Mouse (Mus musculus): ENCODE measurements at regions not wholly inside any gene's neighbourhood (a gene's known extent, or its start where the extent isn't known, plus 50 kb on each side); places are given as distances from the start of the nearest gene placed in this dataset.

GRCm38 (mm10) chr2:138640654-138641053, 384.3 kb downstream of the Btbd3 start:
- no peak for DNase-seq (ENCODE audit: inconsistent age in 2 of 2, low spot score in 1 of 2)

DNA sequence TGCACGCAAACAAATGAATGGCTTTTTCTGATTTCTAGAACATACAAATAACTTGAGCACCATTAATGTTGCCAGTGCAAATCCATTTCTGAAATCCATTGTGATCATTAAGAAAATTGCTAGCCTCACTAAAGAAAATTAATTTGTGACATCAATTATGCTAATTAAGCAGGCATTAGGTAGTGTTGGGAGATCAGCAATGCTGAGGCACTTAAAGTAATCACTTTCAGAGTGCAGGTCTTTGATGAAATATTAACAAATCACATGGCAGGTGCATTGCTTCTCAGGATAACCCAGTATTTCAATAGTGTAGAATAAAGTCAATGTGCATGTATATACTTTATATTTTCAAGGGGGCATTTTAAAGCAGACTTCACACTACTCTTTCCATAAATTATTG, 385.0 kb downstream of the Btbd3 start:
- no peak for DNase-seq (ENCODE audit: inconsistent age in 2 of 2, low spot score in 1 of 2)

DNA sequence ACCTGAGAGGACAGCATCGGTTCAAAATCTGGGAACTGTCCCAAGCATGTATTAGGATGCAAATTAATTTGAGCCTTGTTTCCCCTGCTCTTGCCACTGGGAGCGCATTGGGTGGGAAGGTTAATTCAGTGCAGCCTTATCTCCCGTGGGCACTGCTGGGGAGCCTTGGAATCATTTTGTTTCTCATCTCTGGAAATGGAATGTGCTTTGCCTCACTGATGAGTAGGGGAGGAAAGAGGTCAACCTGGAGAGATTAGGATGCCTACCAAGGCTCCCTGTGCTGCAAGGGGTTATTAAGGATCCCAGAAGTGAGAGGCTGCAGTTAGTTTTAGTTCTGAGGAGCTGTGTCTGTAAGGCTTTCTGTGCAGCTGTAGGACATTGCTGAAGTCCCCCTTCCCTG, 392.3 kb downstream of the Btbd3 start:
- no peak for DNase-seq (ENCODE audit: inconsistent age in 2 of 2, low spot score in 1 of 2)

DNA sequence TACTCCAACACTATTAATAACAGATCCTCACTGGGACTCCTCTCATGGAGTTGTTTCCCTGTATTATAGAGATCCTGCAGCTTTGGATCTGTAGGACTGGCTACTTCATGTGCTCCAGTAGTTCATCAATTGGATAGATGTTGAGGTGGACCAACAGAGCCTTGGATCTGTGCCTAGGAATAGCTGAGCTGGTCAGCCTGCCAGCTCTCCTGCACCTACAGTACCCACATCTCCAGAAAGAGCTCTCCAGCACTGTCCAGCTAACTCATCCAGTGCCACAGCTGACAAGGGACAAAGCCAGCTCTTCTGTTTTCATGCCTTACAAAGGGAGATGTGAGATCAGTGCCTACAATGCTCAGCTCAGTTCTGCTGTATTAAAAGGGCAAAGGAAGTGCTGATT, 403.0 kb downstream of the Btbd3 start:
- peak in 1 of 2 experiments; percentile 19 for DNase-seq (ENCODE audit: inconsistent age in 2 of 2, low spot score in 1 of 2)

DNA sequence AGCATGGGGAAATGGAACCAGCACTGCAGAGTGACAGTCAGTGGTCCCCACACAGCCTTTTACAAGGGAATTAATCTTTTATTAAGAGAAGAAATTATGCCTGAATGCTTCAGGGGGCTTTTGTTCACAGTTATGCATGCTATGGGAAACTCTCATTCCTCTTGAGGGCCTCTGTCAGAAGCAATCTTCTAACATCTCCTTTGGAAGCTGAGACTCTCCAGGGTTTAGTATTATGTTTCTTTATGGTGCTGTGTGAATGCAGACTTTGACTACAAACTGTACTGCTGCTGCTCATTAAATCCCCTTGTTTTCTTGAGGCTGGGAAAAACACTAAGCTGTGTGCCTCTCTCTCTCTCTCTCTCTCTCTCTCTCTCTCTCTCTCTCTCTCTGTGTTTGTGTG, 413.9 kb downstream of the Btbd3 start:
- no peak for DNase-seq (ENCODE audit: inconsistent age in 2 of 2, low spot score in 1 of 2)

DNA sequence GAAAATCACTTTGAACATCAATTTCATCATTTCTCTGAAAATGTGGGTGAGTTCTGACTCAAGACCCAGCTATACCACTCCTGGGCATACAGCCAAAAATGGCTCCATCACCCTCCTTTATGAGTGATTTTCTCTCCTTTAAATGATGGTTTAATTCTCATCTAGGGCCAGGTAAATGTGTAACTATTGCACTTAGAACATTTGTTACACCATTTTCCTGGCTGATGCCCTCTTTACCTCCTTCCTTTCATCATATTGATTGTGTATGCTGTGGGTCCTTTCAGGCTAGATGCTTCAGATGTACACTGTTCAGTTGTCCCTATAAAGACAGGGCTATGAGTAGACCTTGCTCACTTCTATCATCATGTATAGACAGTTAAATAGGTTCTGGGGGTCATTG, 418.4 kb downstream of the Btbd3 start:
- no peak for DNase-seq (ENCODE audit: inconsistent age in 2 of 2, low spot score in 1 of 2)

- DNase-seq (ENCODE audit: inconsistent age in 2 of 2, low spot score in 1 of 2): no peak
Observed at GRCm38 (mm10) chr2:138675229-138676065, 419.1 kb downstream of the Btbd3 start.

GRCm38 (mm10) chr2:138688140-138688871, 431.9 kb downstream of the Btbd3 start:
- no peak for DNase-seq (ENCODE audit: inconsistent age in 2 of 2, low spot score in 1 of 2)

DNA sequence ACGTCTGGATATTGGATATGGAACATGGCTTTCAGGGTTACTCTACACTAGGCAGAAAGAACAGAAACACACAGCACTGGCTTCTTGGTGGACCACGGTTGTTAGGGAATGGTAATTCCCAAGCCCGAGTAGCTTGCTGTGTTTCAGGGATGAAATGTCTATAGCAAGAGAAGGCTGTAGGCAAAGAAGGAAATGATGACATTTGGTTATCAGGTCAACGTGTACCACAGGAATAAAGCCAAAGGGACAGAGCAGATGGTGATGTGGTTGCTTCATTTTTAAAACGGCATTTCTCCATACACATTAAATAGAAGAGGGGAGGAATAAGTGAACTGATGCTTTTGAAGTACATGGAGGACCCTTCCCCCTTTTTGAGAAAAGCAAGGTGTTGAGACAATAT, 433.1 kb downstream of the Btbd3 start:
- no peak for DNase-seq (ENCODE audit: inconsistent age in 2 of 2, low spot score in 1 of 2)

DNA sequence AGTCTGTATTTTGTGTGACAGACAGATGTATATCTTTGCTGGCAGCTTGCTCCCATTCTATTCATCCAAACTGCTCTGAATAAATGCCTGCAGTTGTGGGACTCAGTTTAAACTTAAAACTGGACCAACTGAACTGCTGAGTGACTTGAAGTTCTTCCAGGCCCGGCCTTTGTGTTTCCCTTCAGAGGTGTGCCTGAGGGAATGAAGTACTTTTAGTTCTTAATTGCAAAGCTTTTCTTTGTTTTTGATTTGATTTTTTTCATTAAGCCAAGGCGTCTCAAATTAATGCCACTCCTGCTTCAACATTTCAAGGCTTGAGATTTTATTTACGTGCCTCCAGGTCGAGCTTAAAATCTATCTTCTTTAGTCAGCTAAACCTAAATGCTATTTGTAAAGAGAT, 446.4 kb downstream of the Btbd3 start:
- no peak for DNase-seq (ENCODE audit: inconsistent age in 2 of 2, low spot score in 1 of 2)

GRCm38 (mm10) chr2:138703943-138704541, 447.7 kb downstream of the Btbd3 start:
- DNase-seq (ENCODE audit: inconsistent age in 2 of 2, low spot score in 1 of 2): no peak

DNA sequence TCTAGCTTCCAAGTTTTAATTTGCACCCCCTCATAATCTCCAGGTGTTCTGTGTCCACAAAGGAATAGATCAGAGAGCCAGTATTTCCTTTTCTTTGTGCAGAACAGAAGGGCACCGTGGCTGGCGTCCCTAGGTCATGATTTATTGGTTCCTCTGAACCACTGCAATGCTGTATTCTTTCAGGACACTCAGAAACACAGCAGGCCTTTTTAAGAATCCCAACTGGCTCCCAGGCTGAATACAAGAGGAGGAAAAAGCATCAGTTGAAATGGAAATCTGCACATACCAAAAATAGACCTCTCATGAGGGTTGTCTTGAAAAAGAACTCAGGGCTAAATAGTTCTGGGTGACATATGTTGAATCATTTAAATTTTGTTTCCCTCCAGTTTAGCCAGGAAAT, 452.4 kb downstream of the Btbd3 start:
- no peak for DNase-seq (ENCODE audit: inconsistent age in 2 of 2, low spot score in 1 of 2)

DNA sequence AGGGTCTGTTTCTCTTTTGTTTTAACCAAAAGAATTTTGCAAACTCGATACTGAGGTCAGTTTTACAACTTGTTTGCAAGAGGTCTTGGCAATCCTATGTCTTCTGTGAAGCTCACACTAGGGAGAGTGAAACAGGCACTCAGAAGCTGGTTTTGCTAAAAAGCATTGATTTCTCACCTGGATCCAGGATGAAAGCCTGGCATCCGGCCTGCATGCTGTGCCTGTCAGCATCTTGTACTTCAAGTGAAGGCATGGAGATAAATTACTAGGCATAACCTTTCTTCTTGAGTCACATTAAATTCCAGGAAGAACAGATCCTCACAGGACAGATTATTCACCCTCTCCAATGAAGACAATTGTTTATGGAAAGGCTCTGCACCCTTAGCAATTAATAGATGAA, 477.5 kb downstream of the Btbd3 start:
- no peak for DNase-seq (ENCODE audit: inconsistent age in 2 of 2, low spot score in 1 of 2)

GRCm38 (mm10) chr2:138744806-138745205, 488.4 kb downstream of the Btbd3 start:
- no peak for DNase-seq (ENCODE audit: inconsistent age in 2 of 2, low spot score in 1 of 2)

DNA sequence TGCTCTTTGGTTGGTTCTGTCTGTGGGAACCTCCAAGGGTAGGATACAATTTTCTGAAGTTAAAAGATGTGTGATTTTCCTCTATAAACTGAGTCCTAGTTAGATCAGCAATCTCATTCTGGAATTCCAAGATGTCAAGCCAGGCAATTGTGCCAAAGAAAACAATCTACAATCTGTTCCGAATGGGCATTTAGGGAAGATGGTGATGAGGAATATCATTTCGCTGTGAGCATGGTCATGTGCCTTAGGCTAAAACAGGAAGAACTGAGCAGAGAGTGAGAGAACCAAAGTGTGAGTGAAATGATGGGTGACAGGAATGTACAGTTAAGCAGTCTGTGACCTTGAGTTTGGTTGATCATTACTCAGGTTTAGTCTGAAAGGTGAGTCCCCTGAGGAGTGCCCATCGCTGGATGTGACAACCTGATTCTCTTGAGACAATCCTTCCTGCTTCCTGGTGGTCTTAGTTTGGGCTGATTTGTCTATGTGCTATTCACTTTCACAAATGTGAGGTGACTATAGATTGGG, 504.1 kb downstream of the Btbd3 start:
- DNase-seq (ENCODE audit: inconsistent age in 2 of 2, low spot score in 1 of 2): no peak

- DNase-seq (ENCODE audit: inconsistent age in 2 of 2, low spot score in 1 of 2): peak in 1 of 2 experiments; percentile 20
Observed at GRCm38 (mm10) chr2:138761400-138761799, 505.0 kb downstream of the Btbd3 start.

DNA sequence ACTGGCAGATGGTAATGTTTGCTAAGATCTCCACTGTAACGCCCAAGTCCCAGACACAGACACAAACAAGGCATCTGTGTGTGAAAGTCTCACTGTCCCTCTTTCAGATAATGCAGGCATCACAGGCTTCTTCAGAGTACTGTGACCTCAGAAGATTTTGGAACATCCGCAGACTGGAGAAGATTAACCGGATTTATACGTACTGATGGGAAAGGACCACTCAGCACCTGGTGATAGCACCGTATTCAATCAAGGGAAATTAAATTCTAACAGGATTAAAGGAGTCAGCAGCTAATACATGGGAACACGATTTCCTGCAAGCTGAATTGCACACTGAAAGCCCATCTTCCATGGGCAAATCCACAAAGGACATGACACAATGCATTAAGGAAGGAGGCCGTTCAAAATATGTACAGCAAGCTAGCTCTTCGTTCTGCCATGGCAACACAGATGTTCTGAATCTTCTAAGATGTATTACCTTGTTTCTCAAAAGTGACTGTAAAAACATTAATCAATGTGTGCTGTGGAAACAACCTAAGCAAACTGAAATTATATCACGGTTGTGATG, 510.0 kb downstream of the Btbd3 start:
- no peak for DNase-seq (ENCODE audit: inconsistent age in 2 of 2, low spot score in 1 of 2)

DNA sequence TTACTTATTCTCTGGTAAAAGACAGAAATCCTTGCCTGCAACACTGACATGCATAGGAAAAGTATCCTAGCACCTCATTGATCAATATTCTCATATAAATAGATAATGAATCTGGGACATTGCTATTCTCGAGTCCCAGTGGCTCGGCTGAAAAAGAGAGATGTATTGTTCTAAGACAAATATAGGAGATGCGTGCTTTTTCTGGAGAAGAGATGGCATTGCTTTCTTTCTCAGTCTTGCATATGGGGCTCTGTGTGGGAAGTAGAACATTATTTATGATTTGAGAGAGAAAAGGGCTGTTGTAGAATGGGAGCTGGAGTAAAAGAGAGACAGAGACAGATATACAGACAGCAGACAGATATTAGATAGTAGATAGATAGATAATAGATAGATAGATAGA, 527.4 kb downstream of the Btbd3 start:
- no peak for DNase-seq (ENCODE audit: inconsistent age in 2 of 2, low spot score in 1 of 2)

GRCm38 (mm10) chr2:138792711-138793450, 536.5 kb downstream of the Btbd3 start:
- DNase-seq (ENCODE audit: inconsistent age in 2 of 2, low spot score in 1 of 2): peak in 1 of 2 experiments; percentile 6

- DNase-seq (ENCODE audit: inconsistent age in 2 of 2, low spot score in 1 of 2): no peak
Observed at GRCm38 (mm10) chr2:138806196-138806595, 549.8 kb downstream of the Btbd3 start.

- no peak for DNase-seq (ENCODE audit: inconsistent age in 2 of 2, low spot score in 1 of 2)
Observed at GRCm38 (mm10) chr2:138809767-138810166, 553.4 kb downstream of the Btbd3 start.
